Mouse (Mus musculus) midbrain, embryonic 14.5 days (tissue): ENCODE results near the gene Samd9l. TPM values are rescaled to one million over a fixed set of nuclear protein-coding genes. Genes with fewer than 3 reads are reported as not detected.
"Not testable (repeated sequence)": the region's sequence is repeated elsewhere in the genome, so short reads cannot be mapped to it uniquely, and the experiment has no call there.

ENCODE experiments used
- ATAC-seq: fragments of 200-750 bp; cut with Nextera tagmentation; 2 replicates; pipeline ENCODE4 v1.8.0; 2017; ENCODE audit warnings: moderate number of reproducible peaks, moderate library complexity; ENCODE audit not compliant: low FRiP score, low TSS enrichment
- DNase-seq: peaks from one replicate; pipeline ENCODE4 v3.0.0-alpha.2; 2015
- H3K27ac ChIP-seq: fragments of 300-500 bp; sonication (generic); replicated peaks from 2 replicates; pipeline ENCODE4 v1.5.1; 2014; ENCODE audit warnings: mild to moderate bottlenecking, low read depth, low read length, moderate library complexity
- H3K27me3 ChIP-seq: fragments of 300-500 bp; sonication (generic); 2 replicates; pipeline ENCODE4 v1.6.1; 2014; ENCODE audit warnings: low read length, control low read depth, mixed read lengths; ENCODE audit not compliant: control insufficient read depth, insufficient read depth
- H3K36me3 ChIP-seq: fragments of 300-500 bp; sonication (generic); 2 replicates; pipeline ENCODE4 v1.6.1; 2014; ENCODE audit warnings: low read length, control low read depth; ENCODE audit not compliant: control insufficient read depth, insufficient read depth
- H3K4me1 ChIP-seq: fragments of 300-500 bp; sonication (generic); 2 replicates; pipeline ENCODE4 v1.6.1; 2014; ENCODE audit warnings: mild to moderate bottlenecking, antibody characterized with exemption, low read length, control low read depth; ENCODE audit not compliant: control insufficient read depth, insufficient read depth
- H3K4me2 ChIP-seq: fragments of 300-500 bp; sonication (generic); 2 replicates; pipeline ENCODE4 v1.6.1; 2014; ENCODE audit warnings: mild to moderate bottlenecking, low read length, moderate library complexity
- H3K4me3 ChIP-seq: fragments of 300-500 bp; sonication (generic); replicated peaks from 2 replicates; pipeline ENCODE4 v1.5.1; 2014; ENCODE audit warnings: low read depth, low read length
- H3K9ac ChIP-seq: fragments of 300-500 bp; sonication (generic); replicated peaks from 2 replicates; pipeline ENCODE4 v1.6.1; 2014; ENCODE audit warnings: mild to moderate bottlenecking, low read length, moderate library complexity
- H3K9me3 ChIP-seq: fragments of 300-500 bp; sonication (generic); 2 replicates; pipeline ENCODE4 v1.6.1; 2016; ENCODE audit warnings: low read length, control low read depth, mixed read lengths; ENCODE audit not compliant: control insufficient read depth
- WGBS: fragments of 180-500 bp; shearing (Covaris S2); extraction: QIAGEN DNeasy Blood & Tissue Kit; methylation state at CpG from one replicate; pipeline ENCODE4 v1.1.7; 2014; 5-methylcytosine and 5-hydroxymethylcytosine counted together
- polyA plus RNA-seq: library from polyadenylated mRNA; unstranded; fragments of >200 nt; fragmentation: Nextera tagmentation; extraction: Ambion mirVana; gene quantifications from 2 replicates; pipeline ENCODE4 v1.2.1, GENCODE M21; 2014

Samd9l gene
- polyA plus RNA-seq, 1 experiment from 2014 or later: 2.4 TPM

- not testable (repeated sequence) for ATAC-seq, H3K27me3 ChIP-seq, DNase-seq, H3K9ac ChIP-seq, H3K4me1 ChIP-seq, H3K27ac ChIP-seq, H3K4me2 ChIP-seq, H3K4me3 ChIP-seq, H3K36me3 ChIP-seq, H3K9me3 ChIP-seq
- 89% methylated on average over 6 of the region's 7 CpGs for WGBS
Measured at GRCm38 (mm10) chr6:3397182-3397906, 2.0 kb downstream of the Samd9l start.

- not testable (repeated sequence) for H3K36me3 ChIP-seq, H3K27me3 ChIP-seq, H3K27ac ChIP-seq, H3K4me1 ChIP-seq, H3K9me3 ChIP-seq, H3K4me2 ChIP-seq, ATAC-seq, DNase-seq, H3K9ac ChIP-seq, H3K4me3 ChIP-seq
- WGBS: 75% methylated on average over 4 of the region's 4 CpGs
Measured at GRCm38 (mm10) chr6:3395921-3396611, 3.3 kb downstream of the Samd9l start.

GRCm38 (mm10) chr6:3389995-3390394 is 9.4 kb downstream of the Samd9l start:
- Histone ChIP-seq H3K4me3 (no peak overlapping the region), H3K9ac (no peak overlapping the region), H3K9me3 (no peaks in the 10 kb centered on the region), H3K36me3 (no peaks in the 10 kb centered on the region), H3K27me3 (no peaks in the 10 kb centered on the region), H3K4me1 (no peaks in the 10 kb centered on the region), H3K27ac (no peak overlapping the region), H3K4me2 (no peak overlapping the region)
- WGBS: 77% methylated on average over 1 of the region's 1 CpGs
- ATAC-seq: no peak
- DNase-seq: no peak

GRCm38 (mm10) chr6:3386565-3386964 is 12.8 kb downstream of the Samd9l start:
- Histone ChIP-seq H3K4me3 (no peak overlapping the region), H3K27me3 (no peaks in the 10 kb centered on the region), H3K27ac (no peak overlapping the region), H3K9ac (no peak overlapping the region), H3K36me3 (no peaks in the 10 kb centered on the region), H3K4me1 (no peaks in the 10 kb centered on the region), H3K9me3 (no peaks in the 10 kb centered on the region), H3K4me2 (no peak overlapping the region)
- DNase-seq (no peak), ATAC-seq (no peak)
- 94% methylated on average over 6 of the region's 6 CpGs for WGBS

GRCm38 (mm10) chr6:3384816-3385215 is 14.6 kb downstream of the Samd9l start:
- H3K27ac ChIP-seq, H3K9me3 ChIP-seq, H3K4me2 ChIP-seq, H3K36me3 ChIP-seq, ATAC-seq, H3K4me1 ChIP-seq, DNase-seq, H3K4me3 ChIP-seq, H3K27me3 ChIP-seq, H3K9ac ChIP-seq: not testable (repeated sequence)

- not testable (repeated sequence) for DNase-seq, ATAC-seq, H3K4me2 ChIP-seq, H3K27me3 ChIP-seq, H3K36me3 ChIP-seq, H3K27ac ChIP-seq, H3K9ac ChIP-seq, H3K9me3 ChIP-seq, H3K4me3 ChIP-seq, H3K4me1 ChIP-seq
- WGBS: 38% methylated on average over 1 of the region's 4 CpGs
Measured at GRCm38 (mm10) chr6:3384115-3384791, 15.1 kb downstream of the Samd9l start.

GRCm38 (mm10) chr6:3379146-3379545 is 20.2 kb downstream of the Samd9l start:
- no peak overlapping the region for H3K9ac ChIP-seq
- H3K4me3 ChIP-seq: no peak overlapping the region
- DNase-seq: no peak
- no peak overlapping the region for H3K4me2 ChIP-seq
- H3K27ac ChIP-seq: no peak overlapping the region
- H3K36me3 ChIP-seq: no peaks in the 10 kb centered on the region
- ATAC-seq: no peak
- no peaks in the 10 kb centered on the region for H3K4me1 ChIP-seq
- no peaks in the 10 kb centered on the region for H3K27me3 ChIP-seq
- WGBS: 88% methylated on average over 2 of the region's 2 CpGs
- peaks cover 3% of the 10 kb centered on the region; the same call in 1 of the 2 replicates for H3K9me3 ChIP-seq

- Histone ChIP-seq H3K27ac (no peak overlapping the region), H3K4me3 (no peak overlapping the region), H3K4me1 (no peaks in the 10 kb centered on the region), H3K9ac (no peak overlapping the region), H3K27me3 (no peaks in the 10 kb centered on the region), H3K36me3 (no peaks in the 10 kb centered on the region), H3K4me2 (no peak overlapping the region), H3K9me3 (peaks cover 3% of the 10 kb centered on the region; the same call in 1 of the 2 replicates)
- DNase-seq (no peak), ATAC-seq (no peak)
- WGBS: 88% methylated on average over 5 of the region's 5 CpGs
Measured at GRCm38 (mm10) chr6:3376687-3377086, 22.7 kb downstream of the Samd9l start.
